In genomic region chr7:114309020-114309419, GRCm38 (mm10) we compare ENCODE assay signal across 1 mouse cellular context.
TF ChIP-seq lines count a peak whose summit lies in the region.

No protein-coding gene starts in this region.

TF ChIP-seq in MEL, 35 proteins besides CTCF, POLR2A, EP300 and RAD21:
- no peak for TF ChIP-seq MAFK (IDR thresholded peaks at IDR 0.05; ENCODE audit: borderline replicate concordance, low read depth, low read length)
